Mouse (Mus musculus) CH12.LX (cell line): ENCODE measurements around the gene B4galt3.

ENCODE experiments used
- BHLHE40 ChIP-seq: IDR thresholded peaks from 2 replicates; pipeline ENCODE4 v1.6.1; 2011; ENCODE audit warnings: mild to moderate bottlenecking, low read depth, low read length, improper control_type of control experiment
- CHD1 ChIP-seq: IDR thresholded peaks from 2 replicates; pipeline ENCODE4 v1.6.1; 2012; ENCODE audit warnings: low read depth, low read length, improper control_type of control experiment, inconsistent platforms
- CHD2 ChIP-seq: IDR thresholded peaks from 2 replicates; pipeline ENCODE4 v1.6.1; 2011; ENCODE audit warnings: low read length, improper control_type of control experiment
- CTCF ChIP-seq, 2 experiments: IDR thresholded peaks in 1 of 2; conservative IDR thresholded peaks in 1 of 2; 2 replicates each; pipeline ENCODE4 v1.5.1; 2011 to 2012; ENCODE audit warnings: low read depth in 2 of 2, low read length in 2 of 2, improper control_type of control experiment in 1 of 2, inconsistent platforms in 1 of 2, mild to moderate bottlenecking in 1 of 2, moderate library complexity in 1 of 2
- E2F4 ChIP-seq: IDR thresholded peaks from 2 replicates; pipeline ENCODE4 v1.6.1; 2011; ENCODE audit warnings: low read depth, low read length, improper control_type of control experiment; ENCODE audit not compliant: insufficient replicate concordance
- ELF1 ChIP-seq: IDR thresholded peaks from 2 replicates; pipeline ENCODE4 v1.6.1; 2014; ENCODE audit warnings: low read depth, mild to moderate bottlenecking, inconsistent platforms, low read length, improper control_type of control experiment
- EP300 ChIP-seq: IDR thresholded peaks from 2 replicates; pipeline ENCODE4 v1.6.1; 2011; ENCODE audit warnings: low read length, improper control_type of control experiment
- ETS1 ChIP-seq: conservative IDR thresholded peaks from 2 replicates; pipeline ENCODE4 v1.6.1; 2012; ENCODE audit warnings: low read depth, mild to moderate bottlenecking, inconsistent platforms, low read length, improper control_type of control experiment, moderate library complexity
- MAFK ChIP-seq: IDR thresholded peaks from 2 replicates; pipeline ENCODE4 v1.6.1; 2011; ENCODE audit warnings: low read length, improper control_type of control experiment; ENCODE audit not compliant: insufficient replicate concordance
- MAZ ChIP-seq: IDR thresholded peaks from 2 replicates; pipeline ENCODE4 v1.6.1; 2012; ENCODE audit warnings: low read depth, mild to moderate bottlenecking, inconsistent platforms, low read length, improper control_type of control experiment, moderate library complexity
- NRF1 ChIP-seq: IDR thresholded peaks from 2 replicates; pipeline ENCODE4 v1.6.1; 2014; ENCODE audit warnings: low read depth, mild to moderate bottlenecking, inconsistent platforms, low read length, improper control_type of control experiment, moderate library complexity
- POLR2A ChIP-seq: IDR thresholded peaks from 2 replicates; pipeline ENCODE4 v1.6.1; 2011; ENCODE audit warnings: low read depth, mild to moderate bottlenecking, improper control_type of control experiment, low read length
- SIN3A ChIP-seq: IDR thresholded peaks from 2 replicates; pipeline ENCODE4 v1.6.1; 2012; ENCODE audit warnings: low read length, improper control_type of control experiment, inconsistent platforms
- USF1 ChIP-seq: IDR thresholded peaks from 2 replicates; pipeline ENCODE4 v1.6.1; 2014; ENCODE audit warnings: low read depth, mild to moderate bottlenecking, inconsistent platforms, low read length, improper control_type of control experiment

GRCm38 (mm10) chr1:171268341-171268740 lies 1.8 kb upstream of the B4galt3 start:
- no peak for TF ChIP-seq ETS1
- no peak for TF ChIP-seq NRF1
- no peak for TF ChIP-seq EP300
- TF ChIP-seq POLR2A = no peak
- TF ChIP-seq ELF1 = no peak
- no peak for TF ChIP-seq MAFK
- TF ChIP-seq CTCF (conservative IDR thresholded peaks at IDR 0.05 in 1 of 2, IDR thresholded peaks at IDR 0.05 in 1 of 2; ENCODE audit: low read depth in 2 of 2, low read length in 2 of 2) = no peak
- TF ChIP-seq SIN3A = no peak
- TF ChIP-seq CHD1 = no peak
- TF ChIP-seq CHD2 = no peak
- no peak for TF ChIP-seq BHLHE40
- no peak for TF ChIP-seq USF1
- TF ChIP-seq E2F4 = no peak
- no peak for TF ChIP-seq MAZ
